Mouse (Mus musculus): ENCODE results near the gene Olfr688.

GRCm38 (mm10) chr7:105287795-105288194, at the start of gene Olfr688:
- TF ChIP-seq CTCF (IDR thresholded peaks at IDR 0.05; ENCODE audit: low read depth, low read length) (no peak), POLR2A (IDR thresholded peaks at IDR 0.05; ENCODE audit: borderline replicate concordance, low read depth, low read length) (no peak)

Data from bone marrow macrophage, adult 2 months (primary cell).